Mouse (Mus musculus) MEL (cell line): ENCODE results near the gene Cdr2l. TPM values are rescaled to one million over a fixed set of nuclear protein-coding genes. Genes with fewer than 3 reads are reported as not detected.
A peak's percentile ranks its signal among the peaks of the same experiment; 100 is the strongest.

Experiments
- DNase-seq: peaks from one replicate; pipeline ENCODE4 v3.0.0; 2011; ENCODE audit warnings: low read depth, low spot score
- H3K27ac ChIP-seq: 2 replicates; pipeline ENCODE4 v1.5.1; 2012; ENCODE audit warnings: low read depth, mild to moderate bottlenecking, control low read depth, low read length, moderate library complexity; ENCODE audit not compliant: control insufficient read depth
- H3K27me3 ChIP-seq, 2 experiments: fragments of 150-350 bp in 1 of 2; sonication (generic) in 1 of 2; 2 replicates each; pipeline ENCODE4 v1.6.1; 2012; ENCODE audit warnings: low read length in 2 of 2, mild to moderate bottlenecking in 2 of 2, improper control_type of control experiment in 1 of 2, moderate library complexity in 1 of 2; ENCODE audit not compliant: insufficient read depth in 2 of 2, control insufficient read depth in 1 of 2
- H3K36me3 ChIP-seq, 2 experiments: 2 replicates each; pipeline ENCODE4 v1.6.1; 2012 to 2014; ENCODE audit warnings: low read length in 2 of 2, improper control_type of control experiment in 1 of 2, inconsistent platforms in 1 of 2, mild to moderate bottlenecking in 1 of 2; ENCODE audit not compliant: insufficient read depth in 2 of 2, control insufficient read depth in 1 of 2
- H3K4me1 ChIP-seq, 2 experiments: fragments of 150-350 bp in 1 of 2; sonication (generic) in 1 of 2; 2 replicates each; pipeline ENCODE4 v1.6.1; 2012; ENCODE audit warnings: low read length in 2 of 2, improper control_type of control experiment in 1 of 2, mild to moderate bottlenecking in 1 of 2; ENCODE audit not compliant: insufficient read depth in 2 of 2, control insufficient read depth in 1 of 2
- H3K4me3 ChIP-seq, 2 experiments: fragments of 150-350 bp in 1 of 2; sonication (generic) in 1 of 2; 2 replicates each; pipeline ENCODE4 v1.5.1; 2012; ENCODE audit warnings: low read depth in 2 of 2, low read length in 2 of 2, mild to moderate bottlenecking in 2 of 2, moderate library complexity in 2 of 2, control low read depth in 1 of 2, improper control_type of control experiment in 1 of 2; ENCODE audit not compliant: control insufficient read depth in 1 of 2, insufficient read depth in 1 of 2
- H3K79me2 ChIP-seq: 2 replicates; pipeline ENCODE4 v1.6.1; 2012; ENCODE audit warnings: mild to moderate bottlenecking, low read length, moderate library complexity; ENCODE audit not compliant: control insufficient read depth, poor library complexity, insufficient read depth
- H3K9ac ChIP-seq: 2 replicates; pipeline ENCODE4 v1.6.1; 2012; ENCODE audit warnings: low read depth, mild to moderate bottlenecking, control low read depth, low read length, moderate library complexity; ENCODE audit not compliant: control insufficient read depth, poor library complexity, severe bottlenecking
- H3K9me3 ChIP-seq: fragments of 150-350 bp; sonication (generic); replicated peaks from 2 replicates; pipeline ENCODE4 v1.6.1; 2012; ENCODE audit warnings: mild to moderate bottlenecking, low read length, improper control_type of control experiment, moderate library complexity; ENCODE audit not compliant: insufficient read depth
- CHD2 ChIP-seq: IDR thresholded peaks from 2 replicates; pipeline ENCODE4 v1.6.1; 2011; ENCODE audit warnings: low read length, improper control_type of control experiment
- CTCF ChIP-seq, 3 experiments: IDR thresholded peaks in 2 of 3; conservative IDR thresholded peaks in 1 of 3; 2 replicates each; pipeline ENCODE4 v1.5.1; 2011 to 2012; ENCODE audit warnings: low read length in 3 of 3, low read depth in 2 of 3, mild to moderate bottlenecking in 2 of 3, improper control_type of control experiment in 1 of 3, inconsistent platforms in 1 of 3, mixed read lengths in 1 of 3, moderate library complexity in 1 of 3; ENCODE audit not compliant: control insufficient read depth in 1 of 3, insufficient read depth in 1 of 3, poor library complexity in 1 of 3, severe bottlenecking in 1 of 3
- JUND ChIP-seq: IDR thresholded peaks from 2 replicates; pipeline ENCODE4 v1.6.1; 2011; ENCODE audit warnings: low read depth, mild to moderate bottlenecking, improper control_type of control experiment, low read length
- KAT2A ChIP-seq: conservative IDR thresholded peaks from 2 replicates; pipeline ENCODE4 v1.6.1; 2012; ENCODE audit warnings: low read depth, low read length, improper control_type of control experiment, inconsistent platforms
- MEF2A ChIP-seq: IDR thresholded peaks from 2 replicates; pipeline ENCODE4 v1.6.1; 2014; ENCODE audit warnings: low read depth, mild to moderate bottlenecking, inconsistent platforms, low read length, improper control_type of control experiment; ENCODE audit not compliant: poor library complexity, insufficient replicate concordance, severe bottlenecking; ENCODE audit errors: extremely low read depth
- MXI1 ChIP-seq: IDR thresholded peaks from 2 replicates; pipeline ENCODE4 v1.6.1; 2011; ENCODE audit warnings: mild to moderate bottlenecking, low read depth, low read length, improper control_type of control experiment
- NRF1 ChIP-seq: IDR thresholded peaks from 2 replicates; pipeline ENCODE4 v1.6.1; 2014; ENCODE audit warnings: low read depth, mild to moderate bottlenecking, inconsistent platforms, low read length, improper control_type of control experiment, moderate library complexity; ENCODE audit not compliant: poor library complexity, insufficient read depth, severe bottlenecking
- POLR2A ChIP-seq, 2 experiments: IDR thresholded peaks; 2 replicates each; pipeline ENCODE4 v1.6.1; 2011 to 2012; ENCODE audit warnings: low read length in 2 of 2, mild to moderate bottlenecking in 2 of 2, control low read depth in 1 of 2, improper control_type of control experiment in 1 of 2, low read depth in 1 of 2, moderate library complexity in 1 of 2; ENCODE audit not compliant: control insufficient read depth in 1 of 2, insufficient read depth in 1 of 2, poor library complexity in 1 of 2
- SIN3A ChIP-seq: IDR thresholded peaks from 2 replicates; pipeline ENCODE4 v1.6.1; 2012; ENCODE audit warnings: low read length, improper control_type of control experiment, inconsistent platforms
- SMC3 ChIP-seq: IDR thresholded peaks from 2 replicates; pipeline ENCODE4 v1.6.1; 2011; ENCODE audit warnings: low read depth, low read length, improper control_type of control experiment
- TAL1 ChIP-seq: IDR thresholded peaks from 2 replicates; pipeline ENCODE4 v1.6.1; 2012; ENCODE audit warnings: mild to moderate bottlenecking, inconsistent platforms, low read length, moderate library complexity, mixed read lengths
- USF2 ChIP-seq, 2 experiments: IDR thresholded peaks; 2 replicates each; pipeline ENCODE4 v1.6.1; 2011 to 2012; ENCODE audit warnings: improper control_type of control experiment in 2 of 2, low read length in 2 of 2, borderline replicate concordance in 1 of 2, inconsistent platforms in 1 of 2, low read depth in 1 of 2, mild to moderate bottlenecking in 1 of 2; ENCODE audit not compliant: insufficient read depth in 1 of 2
- ZC3H11A ChIP-seq: IDR thresholded peaks from 2 replicates; pipeline ENCODE4 v1.6.1; 2012; ENCODE audit warnings: low read depth, mild to moderate bottlenecking, inconsistent platforms, low read length, improper control_type of control experiment
- polyA plus RNA-seq, 2 experiments: library from polyadenylated mRNA; stranded (reverse) in 1 of 2; unstranded in 1 of 2; fragments of >175 nt in 1 of 2; fragments of >200 nt in 1 of 2; gene quantifications; 2 replicates each; pipeline versions ENCODE4 v1.2.1 to v1.2.4; 2012; ENCODE audit warnings: low replicate concordance in 2 of 2, low read depth in 1 of 2; ENCODE audit not compliant: insufficient read length in 2 of 2, insufficient read depth in 1 of 2, missing spikeins in 1 of 2
- total RNA-seq: library from RNA; depleted of rRNA; stranded (reverse); fragments of 300-350 nt; gene quantifications from 2 replicates; pipeline ENCODE4 v1.2.3, GENCODE M21; 2012

Cdr2l gene
- total and polyA plus RNA-seq, 3 experiments = 5.2 to 8.2 TPM; not detected in 1

GRCm38 (mm10) chr11:115372737-115373136 is 9.0 kb upstream of the Cdr2l start:
- DNase-seq = no peak
- TF ChIP-seq USF2 (IDR thresholded peaks at IDR 0.05; ENCODE audit: borderline replicate concordance in 1 of 2, insufficient read depth in 1 of 2, low read depth in 1 of 2, low read length in 2 of 2) (no peak), SMC3 (no peak), CTCF (IDR thresholded peaks at IDR 0.05 in 2 of 3, conservative IDR thresholded peaks at IDR 0.05 in 1 of 3; ENCODE audit: control insufficient read depth in 1 of 3, insufficient read depth in 1 of 3, low read depth in 2 of 3, low read length in 3 of 3, poor library complexity in 1 of 3, severe bottlenecking in 1 of 3) (peak in 1 of 3 experiments; percentile 28; a peak in 1 of 6 replicates), ZC3H11A (no peak), TAL1 (no peak), NRF1 (no peak), JUND (no peak), MEF2A (no peak)

GRCm38 (mm10) chr11:115373805-115374694 is 7.7 kb upstream of the Cdr2l start:
- no peaks in the 10 kb centered on the region for H3K79me2 ChIP-seq
- TF ChIP-seq SIN3A (peak; percentile 57; the same call in 1 of the 2 replicates), CHD2 (peak; percentile 56), NRF1 (no peak), POLR2A (IDR thresholded peaks at IDR 0.05; ENCODE audit: control insufficient read depth in 1 of 2, insufficient read depth in 1 of 2, low read depth in 1 of 2, low read length in 2 of 2, poor library complexity in 1 of 2) (no peak), KAT2A (no peak), MXI1 (peak; percentile 31; the same call in 1 of the 2 replicates)
- TF ChIP-seq, all 39 proteins: peak for 3
- H3K36me3 ChIP-seq = peaks cover 0 to 3% of the 10 kb centered on the region in 2 experiments; a peak in 2 of 4 replicates
- no peak overlapping the region for H3K27ac ChIP-seq
- DNase-seq = peak; percentile 59
- H3K27me3 ChIP-seq = peaks cover 3 to 7% of the 10 kb centered on the region in 2 experiments; a peak in 3 of 4 replicates
- peak overlapping the region; percentile 16; the same call in 1 of the 2 replicates for H3K9ac ChIP-seq
- H3K9me3 ChIP-seq = no peaks in the 10 kb centered on the region
- H3K4me1 ChIP-seq = peaks cover 5 to 6% of the 10 kb centered on the region in 2 experiments; a peak in 3 of 4 replicates
- H3K4me3 ChIP-seq = peak overlapping the region in 1 of 2 experiments; percentile 24; a peak in 2 of 4 replicates

More at GRCm38 (mm10) chr11:115372737-115373136, 9.0 kb upstream of the Cdr2l start:
- H3K4me3 ChIP-seq = no peak overlapping the region
- H3K4me1 ChIP-seq = peaks cover 5 to 6% of the 10 kb centered on the region in 2 experiments; a peak in 3 of 4 replicates
- no peak overlapping the region for H3K9ac ChIP-seq
- H3K27me3 ChIP-seq = peaks cover 3 to 7% of the 10 kb centered on the region in 2 experiments; a peak in 3 of 4 replicates
- no peaks in the 10 kb centered on the region for H3K79me2 ChIP-seq
- H3K36me3 ChIP-seq = peaks cover 0 to 3% of the 10 kb centered on the region in 2 experiments; a peak in 2 of 4 replicates
- H3K9me3 ChIP-seq = no peaks in the 10 kb centered on the region
- H3K27ac ChIP-seq = no peak overlapping the region
